Mouse (Mus musculus) small intestine, adult 2 months (tissue): Measurements from ENCODE around the gene Nfix.

Experiments used
- CTCF ChIP-seq: fragments of 200-500 bp; IDR thresholded peaks from 2 replicates; pipeline ENCODE4 v1.5.1; 2012; ENCODE audit warnings: low read depth, mild to moderate bottlenecking, control low read depth, inconsistent platforms, low read length, moderate library complexity, mixed read lengths; ENCODE audit not compliant: insufficient replicate concordance, insufficient read length; ENCODE audit errors: extremely low read depth
- POLR2A ChIP-seq: fragments of 200-500 bp; IDR thresholded peaks from 2 replicates; pipeline ENCODE4 v1.6.1; 2012; ENCODE audit warnings: low read depth, mild to moderate bottlenecking, control low read depth, inconsistent platforms, low read length, moderate library complexity

DNA sequence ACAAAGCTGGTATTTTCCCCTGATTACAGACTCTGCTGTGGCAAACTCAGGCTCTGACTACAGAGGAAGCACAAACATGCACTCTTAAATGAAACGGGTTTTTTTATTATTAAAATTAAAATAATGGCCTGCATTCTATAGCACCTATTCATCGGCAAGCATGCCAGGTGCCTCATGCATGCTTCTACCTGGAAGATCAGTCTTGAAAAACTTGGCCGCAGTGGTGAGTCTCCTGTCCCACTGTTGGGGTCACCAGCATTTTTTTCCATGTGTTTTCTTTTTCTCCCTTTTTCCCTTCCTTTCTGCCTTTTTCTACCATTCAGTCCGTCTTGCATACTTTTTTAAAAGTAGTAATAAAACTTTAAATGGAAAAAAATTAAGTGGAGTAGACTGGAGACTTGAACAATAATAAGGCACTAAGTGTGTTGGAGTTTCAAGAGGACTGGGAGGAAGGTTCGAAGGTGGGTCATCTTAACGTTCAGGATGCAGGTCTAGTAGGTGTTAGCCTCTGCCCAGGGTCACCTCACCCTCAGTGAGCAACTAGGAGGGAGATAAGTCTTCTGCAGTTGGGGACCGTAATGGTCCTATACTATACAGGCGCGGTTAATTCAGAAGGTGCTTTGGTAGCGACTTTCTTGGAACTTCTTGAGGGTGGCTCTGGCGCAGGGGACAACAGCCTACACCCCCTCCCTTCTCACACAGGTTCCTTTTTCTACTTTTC is 16.8 kb downstream of the Nfix start:
- TF ChIP-seq CTCF (no peak), POLR2A (no peak)
